Mouse (Mus musculus) embryonic facial prominence, embryonic 13.5 days (tissue): ENCODE results near the gene Card10. TPM values are rescaled to one million over a fixed set of nuclear protein-coding genes. Genes with fewer than 3 reads are reported as not detected.

Experiments
- ATAC-seq: fragments of 200-750 bp; cut with Nextera tagmentation; 2 replicates; pipeline ENCODE4 v1.8.0; 2017; ENCODE audit warnings: low read depth; ENCODE audit not compliant: insufficient number of reproducible peaks, insufficient read depth, low FRiP score, low TSS enrichment
- H3K27ac ChIP-seq: fragments of 300-500 bp; sonication (generic); 2 replicates; pipeline ENCODE4 v1.5.1; 2015; ENCODE audit warnings: moderate library complexity, mild to moderate bottlenecking, inconsistent platforms
- H3K27me3 ChIP-seq: fragments of 300-500 bp; sonication (generic); 2 replicates; pipeline ENCODE4 v1.6.1; 2015; ENCODE audit warnings: mild to moderate bottlenecking, inconsistent platforms
- H3K36me3 ChIP-seq: fragments of 300-500 bp; sonication (generic); 2 replicates; pipeline ENCODE4 v1.6.1; 2015; ENCODE audit warnings: mild to moderate bottlenecking, inconsistent platforms
- H3K4me1 ChIP-seq: fragments of 300-500 bp; sonication (generic); 2 replicates; pipeline ENCODE4 v1.6.1; 2015; ENCODE audit warnings: inconsistent platforms
- H3K4me2 ChIP-seq: fragments of 300-500 bp; sonication (generic); 2 replicates; pipeline ENCODE4 v1.6.1; 2015; ENCODE audit warnings: moderate library complexity, mild to moderate bottlenecking, inconsistent platforms
- H3K4me3 ChIP-seq: fragments of 300-500 bp; sonication (generic); 2 replicates; pipeline ENCODE4 v1.5.1; 2015; ENCODE audit warnings: mild to moderate bottlenecking, inconsistent platforms
- H3K9ac ChIP-seq: fragments of 300-500 bp; sonication (generic); 2 replicates; pipeline ENCODE4 v1.6.1; 2015; ENCODE audit warnings: mild to moderate bottlenecking, inconsistent platforms
- H3K9me3 ChIP-seq: fragments of 300-500 bp; sonication (generic); 2 replicates; pipeline ENCODE4 v1.6.1; 2016; ENCODE audit warnings: inconsistent platforms
- WGBS: fragments of 180-500 bp; shearing (Covaris S2); methylation state at CpG from one replicate; pipeline ENCODE4 v1.1.7; 2015; ENCODE audit warnings: mixed read lengths; 5-methylcytosine and 5-hydroxymethylcytosine counted together
- polyA plus RNA-seq: library from polyadenylated mRNA; unstranded; fragments of >200 nt; fragmentation: Nextera tagmentation; extraction: Ambion mirVana; gene quantifications from 2 replicates; pipeline ENCODE4 v1.2.1, GENCODE M21; 2015

Gene Card10
- polyA plus RNA-seq, 1 experiment from 2014 or later, result 3.2 TPM

- Histone ChIP-seq H3K9ac (no peak overlapping the region), H3K27ac (no peak overlapping the region), H3K4me2 (no peak overlapping the region), H3K4me1 (peaks cover 3% of the 10 kb centered on the region), H3K4me3 (no peak overlapping the region), H3K9me3 (no peaks in the 10 kb centered on the region), H3K27me3 (no peaks in the 10 kb centered on the region), H3K36me3 (no peaks in the 10 kb centered on the region)
- WGBS, result 78% methylated on average over 7 of the region's 7 CpGs
- no peak for ATAC-seq
These were observed 21.9 kb downstream of the Card10 start for GRCm38 (mm10) chr15:78780908-78781307.

- Histone ChIP-seq H3K4me2 (no peak overlapping the region), H3K27me3 (no peaks in the 10 kb centered on the region), H3K9me3 (no peaks in the 10 kb centered on the region), H3K9ac (no peak overlapping the region), H3K36me3 (no peaks in the 10 kb centered on the region), H3K27ac (no peak overlapping the region), H3K4me3 (no peak overlapping the region), H3K4me1 (no peaks in the 10 kb centered on the region)
- WGBS, result 93% methylated on average over 14 of the region's 14 CpGs
- ATAC-seq, result no peak
These were observed 22.5 kb downstream of the Card10 start for GRCm38 (mm10) chr15:78780359-78780758.

- H3K9me3 ChIP-seq, result no peaks in the 10 kb centered on the region
- no peak for ATAC-seq
- no peak overlapping the region for H3K4me2 ChIP-seq
- H3K4me1 ChIP-seq, result no peaks in the 10 kb centered on the region
- no peak overlapping the region for H3K4me3 ChIP-seq
- no peaks in the 10 kb centered on the region for H3K36me3 ChIP-seq
- no peak overlapping the region for H3K27ac ChIP-seq
- WGBS, result 69% methylated on average over 5 of the region's 5 CpGs
- no peak overlapping the region for H3K9ac ChIP-seq
- no peaks in the 10 kb centered on the region for H3K27me3 ChIP-seq
These were observed 23.2 kb downstream of the Card10 start for GRCm38 (mm10) chr15:78779690-78780089.

GRCm38 (mm10) chr15:78779253-78779652, 23.6 kb downstream of the Card10 start:
- H3K36me3 ChIP-seq, result no peaks in the 10 kb centered on the region
- H3K4me1 ChIP-seq, result no peaks in the 10 kb centered on the region
- ATAC-seq, result no peak
- H3K4me3 ChIP-seq, result no peak overlapping the region
- no peaks in the 10 kb centered on the region for H3K27me3 ChIP-seq
- 67% methylated on average over 8 of the region's 8 CpGs for WGBS
- H3K9ac ChIP-seq, result no peak overlapping the region
- H3K27ac ChIP-seq, result no peak overlapping the region
- H3K4me2 ChIP-seq, result no peak overlapping the region
- no peaks in the 10 kb centered on the region for H3K9me3 ChIP-seq

GRCm38 (mm10) chr15:78778077-78778870, 24.6 kb downstream of the Card10 start:
- H3K27me3 ChIP-seq, result 0 out of 2 replicates have a peak, but pooled peaks cover 3% of the 10 kb centered on the region
- H3K27ac ChIP-seq, result no peak overlapping the region
- H3K4me2 ChIP-seq, result no peak overlapping the region
- no peak overlapping the region for H3K9ac ChIP-seq
- WGBS, result 48% methylated on average over 15 of the region's 15 CpGs
- no peak overlapping the region for H3K4me3 ChIP-seq
- H3K4me1 ChIP-seq, result peaks cover 5% of the 10 kb centered on the region
- H3K9me3 ChIP-seq, result no peaks in the 10 kb centered on the region
- ATAC-seq, result no peak
- no peaks in the 10 kb centered on the region for H3K36me3 ChIP-seq

- Histone ChIP-seq H3K27ac (peak within 1 kb of the TSS; percentile 55), H3K9ac (peak within 1 kb of the TSS; percentile 41), H3K36me3 (no peaks in the 10 kb centered on the region), H3K9me3 (no peaks in the 10 kb centered on the region), H3K4me3 (peak within 1 kb of the TSS; percentile 21; the same call in 1 of the 2 replicates), H3K27me3 (0 out of 2 replicates have a peak, but pooled peaks cover 5% of the 10 kb centered on the region), H3K4me2 (peak within 1 kb of the TSS; percentile 39), H3K4me1 (peaks cover 10% of the 10 kb centered on the region)
- ATAC-seq, result no peak
- 3% methylated on average over 11 of the region's 11 CpGs for WGBS
These were observed 29.5 kb downstream of the Card10 start, which contains the start of gene Mfng for GRCm38 (mm10) chr15:78773290-78773729. Mfng (minus strand) TSS chr15:78773475.

- Histone ChIP-seq H3K4me1 (peaks cover 12% of the 10 kb centered on the region), H3K4me2 (peak overlapping the region; percentile 39), H3K9me3 (no peaks in the 10 kb centered on the region), H3K27ac (peak overlapping the region; percentile 55; the same call in 1 of the 2 replicates), H3K4me3 (peak overlapping the region; percentile 21; the same call in 1 of the 2 replicates), H3K36me3 (no peaks in the 10 kb centered on the region), H3K9ac (peak overlapping the region; percentile 41), H3K27me3 (0 out of 2 replicates have a peak, but pooled peaks cover 5% of the 10 kb centered on the region)
- WGBS, result 39% methylated on average over 14 of the region's 14 CpGs
- ATAC-seq, result no peak
These were observed 30.0 kb downstream of the Card10 start for GRCm38 (mm10) chr15:78772856-78773255.

GRCm38 (mm10) chr15:78772368-78772763, 30.5 kb downstream of the Card10 start:
- Histone ChIP-seq H3K36me3 (no peaks in the 10 kb centered on the region), H3K4me2 (peak overlapping the region; percentile 39), H3K4me3 (peak overlapping the region; percentile 21; the same call in 1 of the 2 replicates), H3K27ac (no peak overlapping the region), H3K27me3 (0 out of 2 replicates have a peak, but pooled peaks cover 5% of the 10 kb centered on the region), H3K9me3 (no peaks in the 10 kb centered on the region), H3K9ac (peak overlapping the region; percentile 41), H3K4me1 (peaks cover 14% of the 10 kb centered on the region)
- WGBS, result 56% methylated on average over 4 of the region's 4 CpGs
- ATAC-seq, result no peak

- Histone ChIP-seq H3K27ac (peak overlapping the region; percentile 39; the same call in 1 of the 2 replicates), H3K36me3 (no peaks in the 10 kb centered on the region), H3K27me3 (0 out of 2 replicates have a peak, but pooled peaks cover 5% of the 10 kb centered on the region), H3K4me2 (peak overlapping the region; percentile 39), H3K9ac (peak overlapping the region; percentile 21; the same call in 1 of the 2 replicates), H3K9me3 (no peaks in the 10 kb centered on the region), H3K4me3 (peak overlapping the region; percentile 21; the same call in 1 of the 2 replicates), H3K4me1 (peaks cover 14% of the 10 kb centered on the region)
- 57% methylated on average over 19 of the region's 19 CpGs for WGBS
- no peak for ATAC-seq
These were observed 31.1 kb downstream of the Card10 start for GRCm38 (mm10) chr15:78771531-78772367.

- 0 out of 2 replicates have a peak, but pooled peaks cover 5% of the 10 kb centered on the region for H3K27me3 ChIP-seq
- WGBS, result 37% methylated on average over 5 of the region's 5 CpGs
- no peak overlapping the region for H3K4me3 ChIP-seq
- peak overlapping the region; percentile 26 for H3K4me2 ChIP-seq
- H3K36me3 ChIP-seq, result no peaks in the 10 kb centered on the region
- no peak for ATAC-seq
- H3K9me3 ChIP-seq, result no peaks in the 10 kb centered on the region
- peak overlapping the region; percentile 21; the same call in 1 of the 2 replicates for H3K9ac ChIP-seq
- H3K27ac ChIP-seq, result peak overlapping the region; percentile 39; the same call in 1 of the 2 replicates
- peaks cover 14% of the 10 kb centered on the region for H3K4me1 ChIP-seq
These were observed 31.9 kb downstream of the Card10 start for GRCm38 (mm10) chr15:78770983-78771355.
